ENCODE assay signal across 12 mouse cellular contexts in the genomic region with DNA sequence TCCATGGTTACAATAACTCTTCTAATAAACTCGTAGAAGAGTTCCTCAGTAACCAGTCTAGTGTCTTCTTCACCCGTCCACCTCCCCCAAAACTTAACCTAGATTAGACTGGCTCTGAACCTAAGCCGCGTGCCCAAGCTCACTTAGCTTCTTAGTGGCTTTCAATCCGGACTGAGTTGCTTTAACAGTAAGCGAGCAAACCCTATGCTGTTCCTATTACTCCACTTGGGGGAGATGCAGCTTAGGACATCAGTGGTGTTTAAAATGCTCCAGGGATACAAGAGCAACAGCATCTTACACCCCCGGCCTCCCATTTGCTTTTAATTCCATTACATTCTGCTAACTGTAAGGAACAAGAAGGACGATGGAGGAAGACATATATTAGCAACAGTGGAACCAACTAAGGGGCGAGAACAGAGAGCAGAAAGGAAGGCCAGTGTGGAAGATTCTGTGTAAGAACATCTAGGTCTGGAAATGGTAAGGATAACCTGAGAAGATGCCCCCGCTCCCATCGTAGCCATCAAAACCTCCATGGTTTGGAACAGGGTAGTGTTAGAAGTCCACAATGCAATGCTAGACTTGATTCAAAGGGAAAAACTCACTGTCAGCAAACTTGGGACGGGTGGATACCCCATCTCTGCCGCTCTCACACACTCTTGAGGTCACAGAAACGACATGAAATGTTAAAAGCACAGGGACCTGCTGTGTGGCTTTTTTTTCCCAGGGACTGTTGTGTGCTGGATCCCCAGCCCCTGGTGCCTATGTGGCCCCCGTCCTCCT.
DNase-seq lines count a peak whose midpoint lies in the region; ATAC-seq and TF ChIP-seq lines count a peak whose summit lies in the region.
"Had no signal": no experiment of that assay in that cellular context is flagged by ENCODE, and none has a peak within 500 bp of the region (broad histone marks: within the 10 kb centered on the region; RNA-seq: fewer than 3 reads in every experiment).

No protein-coding gene starts in this region.

- H3K79me2 ChIP-seq in liver, adult 2 months (ENCODE audit: control insufficient read depth, insufficient read depth, low read length), result peaks cover 36% of the 10 kb centered on the region
- H3K79me2 ChIP-seq in MEL (ENCODE audit: control insufficient read depth, insufficient read depth, low read length, poor library complexity), result no peaks in the 10 kb centered on the region

- no peaks in the 10 kb centered on the region for H3K9me3 ChIP-seq in heart, embryonic 16.5 days (replicated peaks; ENCODE audit: control insufficient read depth, low read length)
- H3K9me3 ChIP-seq in liver, embryonic 12.5 days (replicated peaks), result no peaks in the 10 kb centered on the region
- no peaks in the 10 kb centered on the region for H3K9me3 ChIP-seq in MEL (replicated peaks; ENCODE audit: insufficient read depth, low read length)
- no peaks in the 10 kb centered on the region for H3K9me3 ChIP-seq in intestine, embryonic 16.5 days (ENCODE audit: control insufficient read depth, low read length)
- H3K9me3 ChIP-seq: embryonic facial prominence, embryonic 13.5 days; liver, embryonic 15.5 days had no signal

- TF ChIP-seq POLR2A in liver, adult 2 months (IDR thresholded peaks at IDR 0.05; ENCODE audit: extremely low read depth, insufficient read depth, low read length), result no peak
- TF ChIP-seq POLR2A in MEL (IDR thresholded peaks at IDR 0.05; ENCODE audit: control insufficient read depth in 1 of 2, insufficient read depth in 1 of 2, low read depth in 1 of 2, low read length in 2 of 2, poor library complexity in 1 of 2), result no peak

- no peak for DNase-seq in heart, adult 9 months (ENCODE audit: low spot score in 2 of 2)
- peak; percentile 69 for DNase-seq in liver, adult 2 months (ENCODE audit: extremely low read depth, low read depth, low spot score)
- DNase-seq in MEL (ENCODE audit: low read depth, low spot score), result no peak
- no peak for DNase-seq in adrenal gland, postnatal 36 days
- no peak for DNase-seq in thymus, postnatal 10 days (ENCODE audit: low spot score in 2 of 2)
- DNase-seq: gastrocnemius, postnatal 36 days; spleen, adult 18-20 months had no signal

- TF ChIP-seq CTCF in liver, adult 2 months (IDR thresholded peaks at IDR 0.05; ENCODE audit: low read depth, low read length), result no peak
- TF ChIP-seq CTCF in MEL (IDR thresholded peaks at IDR 0.05 in 2 of 3, conservative IDR thresholded peaks at IDR 0.05 in 1 of 3; ENCODE audit: control insufficient read depth in 1 of 3, insufficient read depth in 1 of 3, low read depth in 2 of 3, low read length in 3 of 3, poor library complexity in 1 of 3, severe bottlenecking in 1 of 3), result peak in 1 of 3 experiments; percentile 31; a peak in 2 of 6 replicates

- no peaks in the 10 kb centered on the region for H3K27me3 ChIP-seq in heart, embryonic 16.5 days (ENCODE audit: control insufficient read depth, insufficient read depth, low read length)
- no peaks in the 10 kb centered on the region for H3K27me3 ChIP-seq in liver, adult 2 months (ENCODE audit: control insufficient read depth, insufficient read depth, low read length)
- H3K27me3 ChIP-seq in liver, embryonic 12.5 days (replicated peaks), result no peaks in the 10 kb centered on the region
- no peaks in the 10 kb centered on the region for H3K27me3 ChIP-seq in MEL (ENCODE audit: control insufficient read depth in 1 of 2, insufficient read depth in 2 of 2, low read length in 2 of 2)
- no peaks in the 10 kb centered on the region for H3K27me3 ChIP-seq in intestine, embryonic 16.5 days (replicated peaks; ENCODE audit: control insufficient read depth, insufficient read depth, low read length)
- H3K27me3 ChIP-seq: liver, embryonic 15.5 days had no signal

- H3K9ac ChIP-seq in heart, embryonic 16.5 days (ENCODE audit: low read length), result no peak overlapping the region
- no peak overlapping the region for H3K9ac ChIP-seq in liver, adult 2 months (ENCODE audit: low read depth, low read length)
- H3K9ac ChIP-seq in liver, embryonic 12.5 days, result no peak overlapping the region
- H3K9ac ChIP-seq in MEL (ENCODE audit: control insufficient read depth, low read depth, low read length, poor library complexity, severe bottlenecking), result no peak overlapping the region
- no peak overlapping the region for H3K9ac ChIP-seq in intestine, embryonic 16.5 days (ENCODE audit: low read depth, low read length)
- H3K9ac ChIP-seq: embryonic facial prominence, embryonic 13.5 days; liver, embryonic 15.5 days had no signal

- peak; percentile 40 for TF ChIP-seq RAD21 in MEL (IDR thresholded peaks at IDR 0.05; ENCODE audit: low read depth, low read length)

- no peaks in the 10 kb centered on the region for H3K36me3 ChIP-seq in heart, embryonic 16.5 days (ENCODE audit: control insufficient read depth, insufficient read depth)
- no peaks in the 10 kb centered on the region for H3K36me3 ChIP-seq in liver, adult 2 months (ENCODE audit: control insufficient read depth, insufficient read depth, low read length)
- no peaks in the 10 kb centered on the region for H3K36me3 ChIP-seq in liver, embryonic 12.5 days
- H3K36me3 ChIP-seq in MEL (ENCODE audit: control insufficient read depth in 1 of 2, insufficient read depth in 2 of 2, low read length in 2 of 2), result no peaks in the 10 kb centered on the region
- H3K36me3 ChIP-seq in intestine, embryonic 16.5 days (ENCODE audit: control insufficient read depth, insufficient read depth, low read length), result no peaks in the 10 kb centered on the region
- H3K36me3 ChIP-seq: embryonic facial prominence, embryonic 13.5 days; liver, embryonic 15.5 days had no signal

- no peak for TF ChIP-seq EP300 in MEL (IDR thresholded peaks at IDR 0.05; ENCODE audit: low read depth in 1 of 2, low read length in 2 of 2)

- ATAC-seq in heart, embryonic 16.5 days (replicated peaks; ENCODE audit: extremely low read depth, insufficient read depth, low FRiP score), result 0 out of 2 replicates have a peak, but pooled peaks have one; percentile 42
- no peak for ATAC-seq in liver, embryonic 12.5 days
- ATAC-seq in intestine, embryonic 16.5 days, result peak; percentile 40; the same call in 1 of the 2 replicates

- H3K4me3 ChIP-seq in heart, embryonic 16.5 days (ENCODE audit: low read length), result no peak overlapping the region
- H3K4me3 ChIP-seq in liver, adult 2 months (ENCODE audit: insufficient read depth, low read depth, low read length), result no peak overlapping the region
- no peak overlapping the region for H3K4me3 ChIP-seq in liver, embryonic 12.5 days
- H3K4me3 ChIP-seq in MEL (ENCODE audit: control insufficient read depth in 1 of 2, insufficient read depth in 1 of 2, low read depth in 2 of 2, low read length in 2 of 2), result no peak overlapping the region
- H3K4me3 ChIP-seq in intestine, embryonic 16.5 days (ENCODE audit: low read length), result no peak overlapping the region
- H3K4me3 ChIP-seq: embryonic facial prominence, embryonic 13.5 days; liver, embryonic 15.5 days had no signal

- 62% methylated on average over 15 of the region's 15 CpGs for WGBS in heart, embryonic 16.5 days
- 74% methylated on average over 15 of the region's 15 CpGs for WGBS in liver, adult 2 months
- WGBS in liver, embryonic 12.5 days (ENCODE audit: insufficient replicate concordance), result 61% methylated on average over 15 of the region's 15 CpGs
- 77% methylated on average over 15 of the region's 15 CpGs for WGBS in intestine, embryonic 16.5 days

- H3K4me1 ChIP-seq in heart, embryonic 16.5 days (ENCODE audit: control insufficient read depth, insufficient read depth, low read length), result peaks cover 8% of the 10 kb centered on the region
- peaks cover 16% of the 10 kb centered on the region for H3K4me1 ChIP-seq in liver, adult 2 months (ENCODE audit: control insufficient read depth, insufficient read depth, low read length)
- peaks cover 2% of the 10 kb centered on the region; the same call in 1 of the 2 replicates for H3K4me1 ChIP-seq in liver, embryonic 12.5 days
- no peaks in the 10 kb centered on the region for H3K4me1 ChIP-seq in MEL (ENCODE audit: control insufficient read depth in 1 of 2, insufficient read depth in 2 of 2, low read length in 2 of 2)
- H3K4me1 ChIP-seq in intestine, embryonic 16.5 days (ENCODE audit: control insufficient read depth, insufficient read depth, low read length), result peaks cover 7% of the 10 kb centered on the region
- H3K4me1 ChIP-seq: embryonic facial prominence, embryonic 13.5 days had no signal

- H3K27ac ChIP-seq in heart, embryonic 16.5 days (ENCODE audit: low read length), result no peak overlapping the region
- peak overlapping the region; percentile 56 for H3K27ac ChIP-seq in liver, adult 2 months (replicated peaks; ENCODE audit: insufficient read depth, low read depth, low read length)
- no peak overlapping the region for H3K27ac ChIP-seq in liver, embryonic 12.5 days
- H3K27ac ChIP-seq in MEL (ENCODE audit: control insufficient read depth, low read depth, low read length), result no peak overlapping the region
- no peak overlapping the region for H3K27ac ChIP-seq in intestine, embryonic 16.5 days (ENCODE audit: low read length)
- H3K27ac ChIP-seq: embryonic facial prominence, embryonic 13.5 days; liver, embryonic 15.5 days had no signal

- H3K4me2 ChIP-seq in heart, embryonic 16.5 days (ENCODE audit: low read depth, low read length), result no peak overlapping the region
- H3K4me2 ChIP-seq in liver, embryonic 12.5 days, result no peak overlapping the region
- no peak overlapping the region for H3K4me2 ChIP-seq in intestine, embryonic 16.5 days (ENCODE audit: low read depth, low read length)
- H3K4me2 ChIP-seq: embryonic facial prominence, embryonic 13.5 days; liver, embryonic 15.5 days had no signal

TF ChIP-seq in MEL, 35 proteins besides CTCF, POLR2A, EP300 and RAD21 (continues in another document):
- TF ChIP-seq MAZ (IDR thresholded peaks at IDR 0.05; ENCODE audit: low read depth, low read length) (no peak), BHLHE40 (IDR thresholded peaks at IDR 0.05; ENCODE audit: borderline replicate concordance, low read depth, low read length) (no peak), UBTF (IDR thresholded peaks at IDR 0.05; ENCODE audit: borderline replicate concordance, insufficient read depth, low read depth, low read length) (no peak), E2F4 (IDR thresholded peaks at IDR 0.05; ENCODE audit: borderline replicate concordance, low read depth, low read length) (no peak), TBP (IDR thresholded peaks at IDR 0.05; ENCODE audit: low read depth, low read length) (no peak), MYB (IDR thresholded peaks at IDR 0.05; ENCODE audit: low read depth, low read length) (no peak), NRF1 (IDR thresholded peaks at IDR 0.05; ENCODE audit: insufficient read depth, low read depth, low read length, poor library complexity, severe bottlenecking) (no peak), MAFK (IDR thresholded peaks at IDR 0.05; ENCODE audit: borderline replicate concordance, low read depth, low read length) (no peak), USF2 (IDR thresholded peaks at IDR 0.05; ENCODE audit: borderline replicate concordance in 1 of 2, insufficient read depth in 1 of 2, low read depth in 1 of 2, low read length in 2 of 2) (no peak), MXI1 (IDR thresholded peaks at IDR 0.05; ENCODE audit: low read depth, low read length) (no peak), HCFC1 (IDR thresholded peaks at IDR 0.05; ENCODE audit: low read depth, low read length) (no peak), SMC3 (IDR thresholded peaks at IDR 0.05; ENCODE audit: low read depth, low read length) (no peak; the same call in none of the 2 replicates)
